Mouse (Mus musculus) splenic B cell, adult 2 months (primary cell): ENCODE results near the gene Cnga2.

Experiments
- DNase-seq: peaks from one replicate; pipeline ENCODE4 v3.0.0-alpha.2; 2011; ENCODE audit warnings: low read depth, low spot score
- H3K27me3 ChIP-seq: 2 replicates; pipeline ENCODE4 v1.6.1; 2012; ENCODE audit warnings: mild to moderate bottlenecking, low read length, moderate library complexity, mixed read lengths; ENCODE audit not compliant: control insufficient read depth, poor library complexity, insufficient read depth, severe bottlenecking
- H3K36me3 ChIP-seq: 2 replicates; pipeline ENCODE4 v1.6.1; 2012; ENCODE audit warnings: mild to moderate bottlenecking, low read length, moderate library complexity, mixed read lengths; ENCODE audit not compliant: control insufficient read depth, poor library complexity, insufficient read depth, severe bottlenecking

The Cnga2 gene

GRCm38 (mm10) chrX:72009930-72010329 lies 18.3 kb downstream of the Cnga2 start:
- no peak for DNase-seq
- no peaks in the 10 kb centered on the region for H3K27me3 ChIP-seq
- H3K36me3 ChIP-seq, result no peaks in the 10 kb centered on the region

- H3K36me3 ChIP-seq, result no peaks in the 10 kb centered on the region
- H3K27me3 ChIP-seq, result no peaks in the 10 kb centered on the region
- no peak for DNase-seq
Observed at GRCm38 (mm10) chrX:72012236-72012635, 20.6 kb downstream of the Cnga2 start.

GRCm38 (mm10) chrX:72012804-72013203 lies 21.2 kb downstream of the Cnga2 start:
- no peak for DNase-seq
- Histone ChIP-seq H3K36me3 (no peaks in the 10 kb centered on the region), H3K27me3 (no peaks in the 10 kb centered on the region)

GRCm38 (mm10) chrX:72022241-72022640 lies 30.6 kb downstream of the Cnga2 start:
- Histone ChIP-seq H3K36me3 (no peaks in the 10 kb centered on the region), H3K27me3 (no peaks in the 10 kb centered on the region)
- DNase-seq, result no peak

GRCm38 (mm10) chrX:72022750-72023398 lies 31.2 kb downstream of the Cnga2 start:
- Histone ChIP-seq H3K27me3 (no peaks in the 10 kb centered on the region), H3K36me3 (no peaks in the 10 kb centered on the region)
- DNase-seq, result no peak

- H3K27me3 ChIP-seq, result no peaks in the 10 kb centered on the region
- no peak for DNase-seq
Observed at GRCm38 (mm10) chrX:72023542-72023941, 31.9 kb downstream of the Cnga2 start.

GRCm38 (mm10) chrX:72044056-72044455 lies 52.4 kb downstream of the Cnga2 start:
- Histone ChIP-seq H3K27me3 (no peaks in the 10 kb centered on the region), H3K36me3 (no peaks in the 10 kb centered on the region)
- no peak for DNase-seq

More at GRCm38 (mm10) chrX:72023542-72023941, 31.9 kb downstream of the Cnga2 start:
- H3K36me3 ChIP-seq, result no peaks in the 10 kb centered on the region

GRCm38 (mm10) chrX:72047918-72048317 lies 56.3 kb downstream of the Cnga2 start:
- Histone ChIP-seq H3K36me3 (no peaks in the 10 kb centered on the region), H3K27me3 (no peaks in the 10 kb centered on the region)
- DNase-seq, result no peak
